Mouse (Mus musculus) layer of hippocampus, adult 2 months (tissue): ENCODE results near the gene Tmem125. TPM values are rescaled to one million over a fixed set of nuclear protein-coding genes. Genes with fewer than 3 reads are reported as not detected.

Experiments
- DNase-seq, 2 experiments: peaks; one replicate each; pipeline ENCODE4 v3.0.0; 2022; ENCODE audit warnings: low spot score in 2 of 2
- H3K27ac ChIP-seq: fragments of 200-600 bp; 2 replicates; pipeline ENCODE4 v1.8.1; 2022
- H3K4me3 ChIP-seq: fragments of 200-600 bp; 2 replicates; pipeline ENCODE4 v1.8.1; 2022; ENCODE audit warnings: mild to moderate bottlenecking
- CTCF ChIP-seq: fragments of 200-600 bp; conservative IDR thresholded peaks from 2 replicates; pipeline ENCODE4 v1.8.1; 2022; ENCODE audit warnings: antibody characterized with exemption, mild to moderate bottlenecking, moderate library complexity
- total RNA-seq, 2 experiments: library from RNA; stranded (reverse); gene quantifications; 2 replicates each; pipeline ENCODE4 v1.2.3; 2021

Gene Tmem125
- total RNA-seq, 2 experiments from 2014 or later: 5.7 to 6.1 TPM

DNA sequence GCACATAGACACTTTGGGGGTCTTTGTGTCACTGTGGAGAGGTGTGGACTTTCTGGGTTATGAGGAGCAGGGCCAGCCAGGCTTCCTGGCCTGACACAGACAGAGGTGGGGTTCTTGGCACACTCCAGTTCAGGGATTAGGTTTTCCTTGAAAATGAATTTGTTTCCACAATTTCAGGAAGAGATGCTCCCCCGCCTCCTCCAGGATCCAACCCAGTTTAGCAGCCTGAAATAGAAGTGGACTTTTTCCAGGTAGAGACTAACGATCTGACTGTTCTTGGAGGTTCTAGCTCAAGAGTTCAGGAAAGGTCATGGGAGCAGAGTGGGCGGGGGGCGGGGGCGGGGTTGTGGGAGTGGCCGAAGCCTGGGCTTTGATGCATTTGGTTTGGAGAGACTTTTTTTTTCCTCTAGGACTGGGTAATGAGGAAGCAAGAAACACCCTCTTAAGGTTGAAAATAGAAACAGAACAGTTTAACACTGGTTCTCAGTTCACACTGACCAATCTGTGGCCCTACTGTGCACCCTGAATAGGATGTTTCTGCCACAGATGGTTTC is 43.6 kb downstream of the Tmem125 start:
- Histone ChIP-seq H3K27ac (no peak overlapping the region), H3K4me3 (no peak overlapping the region)
- no peak for DNase-seq
- no peak for TF ChIP-seq CTCF

Other genes starting within 250 kb of the Tmem125 start
- gene Szt2, start 134.8 kb downstream of the Tmem125 start, total RNA-seq: 10 to 100 TPM; 41.7 to 46.9 TPM
- gene Med8, start 134.7 kb downstream of the Tmem125 start, total RNA-seq: 10 to 100 TPM; 56.4 to 56.6 TPM
- 10 to 100 TPM; 20.8 to 22.9 TPM for gene Elovl1, start 116.0 kb downstream of the Tmem125 start, total RNA-seq
- 1 to 10 TPM; 1.1 to 1.3 TPM for gene Cdc20, start 106.7 kb downstream of the Tmem125 start, total RNA-seq
- under 1 TPM in 1 of 2 experiments, not detected in 1; 0.20 TPM for gene Mpl, start 86.5 kb downstream of the Tmem125 start, total RNA-seq
- gene Tie1, start 54.0 kb downstream of the Tmem125 start, total RNA-seq: 1 to 10 TPM; 7.0 to 9.3 TPM
- not detected for gene 2610528J11Rik, start 17.0 kb downstream of the Tmem125 start, total RNA-seq
- gene Cfap57, start 76.7 kb upstream of the Tmem125 start, total RNA-seq: under 1 TPM; 0.56 to 0.72 TPM
- gene Ebna1bp2, start 76.8 kb upstream of the Tmem125 start, total RNA-seq: 10 to 100 TPM; 56.5 to 58.8 TPM
- not detected for gene Olfr62, start 114.9 kb upstream of the Tmem125 start, total RNA-seq
- gene Olfr1342, start 148.7 kb upstream of the Tmem125 start, total RNA-seq: not detected
- not detected for gene Olfr1341, start 159.5 kb upstream of the Tmem125 start, total RNA-seq
- gene Olfr1340, start 176.1 kb upstream of the Tmem125 start, total RNA-seq: not detected
- not detected for gene Olfr1339, start 188.1 kb upstream of the Tmem125 start, total RNA-seq
- gene Olfr1338, start 214.7 kb upstream of the Tmem125 start, total RNA-seq: not detected
- not detected for gene Olfr1337, start 238.5 kb upstream of the Tmem125 start, total RNA-seq